Mouse (Mus musculus) stomach, embryonic 16.5 days (tissue): ENCODE data around the gene Gm6614. TPM values are rescaled to one million over a fixed set of nuclear protein-coding genes. Genes with fewer than 3 reads are reported as not detected.
"Not testable (repeated sequence)": the region's sequence is repeated elsewhere in the genome, so short reads cannot be mapped to it uniquely, and the experiment has no call there.

Experiments used
- ATAC-seq: fragments of 200-750 bp; cut with Nextera tagmentation; 2 replicates; pipeline ENCODE4 v1.8.0; 2017; ENCODE audit warnings: moderate number of reproducible peaks, moderate TSS enrichment; ENCODE audit not compliant: insufficient read depth, low FRiP score
- H3K27ac ChIP-seq: fragments of 300-500 bp; sonication (generic); 2 replicates; pipeline ENCODE4 v1.5.1; 2014; ENCODE audit warnings: low read length
- H3K27me3 ChIP-seq: fragments of 300-500 bp; sonication (generic); 2 replicates; pipeline ENCODE4 v1.6.1; 2014; ENCODE audit warnings: low read length, control low read depth, mixed read lengths; ENCODE audit not compliant: control insufficient read depth, insufficient read depth
- H3K36me3 ChIP-seq: fragments of 300-500 bp; sonication (generic); 2 replicates; pipeline ENCODE4 v1.6.1; 2014; ENCODE audit warnings: low read length; ENCODE audit not compliant: control insufficient read depth, insufficient read depth
- H3K4me1 ChIP-seq: fragments of 300-500 bp; sonication (generic); 2 replicates; pipeline ENCODE4 v1.6.1; 2014; ENCODE audit warnings: low read length, control low read depth, mixed read lengths; ENCODE audit not compliant: control insufficient read depth, insufficient read depth
- H3K4me2 ChIP-seq: fragments of 300-500 bp; sonication (generic); 2 replicates; pipeline ENCODE4 v1.6.1; 2014; ENCODE audit warnings: low read depth, low read length, mixed read lengths
- H3K4me3 ChIP-seq: fragments of 300-500 bp; sonication (generic); replicated peaks from 2 replicates; pipeline ENCODE4 v1.5.1; 2014; ENCODE audit warnings: mild to moderate bottlenecking, low read length
- H3K9ac ChIP-seq: fragments of 300-500 bp; sonication (generic); 2 replicates; pipeline ENCODE4 v1.6.1; 2014; ENCODE audit warnings: low read length
- H3K9me3 ChIP-seq: fragments of 300-500 bp; sonication (generic); replicated peaks from 2 replicates; pipeline ENCODE4 v1.6.1; 2016; ENCODE audit warnings: low read length, control low read depth; ENCODE audit not compliant: control insufficient read depth
- WGBS: fragments of 180-500 bp; shearing (Covaris S2); extraction: QIAGEN DNeasy Blood & Tissue Kit; methylation state at CpG from one replicate; pipeline ENCODE4 v1.1.7; 2014; 5-methylcytosine and 5-hydroxymethylcytosine counted together
- polyA plus RNA-seq: library from polyadenylated mRNA; unstranded; fragments of >200 nt; fragmentation: Nextera tagmentation; extraction: Ambion mirVana; gene quantifications from 2 replicates; pipeline ENCODE4 v1.2.1, GENCODE M21; 2015

Gm6614 gene
- not detected in 2 replicates for polyA plus RNA-seq

DNA sequence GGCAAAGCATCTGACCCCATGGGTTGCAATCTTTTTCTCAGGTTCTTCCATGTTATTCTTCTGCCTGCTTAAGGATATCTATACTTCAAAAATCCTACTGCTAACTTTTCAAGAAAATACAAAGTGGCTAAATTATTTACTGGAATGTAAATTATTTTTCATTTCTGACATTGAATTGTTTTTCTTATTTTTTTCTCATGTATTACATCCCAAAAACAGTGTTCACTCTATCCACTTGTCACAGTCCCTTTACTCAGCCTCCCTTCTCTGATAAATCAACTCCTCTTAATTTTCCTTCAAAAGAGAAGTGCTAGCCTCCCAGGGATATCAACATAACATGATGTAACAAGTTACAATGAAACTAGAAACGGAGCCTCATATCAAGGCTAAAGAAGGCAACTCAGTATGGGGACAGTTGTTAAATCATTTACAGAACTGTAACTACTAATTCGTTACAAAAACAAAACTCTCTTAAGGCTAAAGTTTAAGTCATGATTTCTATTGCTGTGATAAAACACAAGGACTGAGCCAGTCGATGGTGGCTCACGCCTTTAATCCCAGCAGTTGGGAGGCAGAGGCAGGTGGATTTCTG lies at the start of gene Gm6614:
Gene Gm6614, minus strand, starts transcription at position 51 of the 592 bp plus-strand sequence.
- WGBS = 81% methylated on average over 4 of the region's 4 CpGs
- no peak for ATAC-seq
- Histone ChIP-seq H3K27ac (no peak within 1 kb of the TSS), H3K4me1 (no peaks in the 10 kb centered on the region), H3K9ac (no peak within 1 kb of the TSS), H3K36me3 (no peaks in the 10 kb centered on the region), H3K4me3 (no peak within 1 kb of the TSS), H3K9me3 (no peaks in the 10 kb centered on the region), H3K4me2 (no peak within 1 kb of the TSS), H3K27me3 (no peaks in the 10 kb centered on the region)

GRCm38 (mm10) chr6:142058281-142058680 lies 47.1 kb upstream of the Gm6614 start:
- H3K4me1 ChIP-seq, H3K4me2 ChIP-seq, H3K9me3 ChIP-seq, H3K27ac ChIP-seq, H3K4me3 ChIP-seq, ATAC-seq, H3K9ac ChIP-seq, H3K36me3 ChIP-seq, H3K27me3 ChIP-seq: not testable (repeated sequence)
- WGBS = 75% methylated on average over 3 of the region's 3 CpGs

DNA sequence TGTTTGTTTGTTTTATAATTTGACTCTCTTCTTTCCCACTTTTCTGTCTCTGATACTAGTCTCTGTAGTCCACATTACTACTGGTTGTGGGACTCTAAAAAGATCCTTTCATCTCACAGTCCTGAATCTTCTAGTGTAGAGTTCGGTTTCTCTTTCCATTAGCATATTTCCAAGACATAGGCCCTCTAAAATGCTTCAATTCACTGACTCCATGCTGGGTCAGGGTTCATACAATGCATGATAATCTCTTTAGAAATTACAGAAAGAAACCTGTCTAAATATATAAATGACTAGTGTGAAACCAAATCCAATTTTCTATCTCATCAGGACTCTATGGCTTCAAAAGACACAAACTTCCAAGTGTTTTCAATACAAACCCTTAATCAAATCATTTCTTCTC lies 36.5 kb upstream of the Gm6614 start:
- Histone ChIP-seq H3K4me2 (no peak overlapping the region), H3K9me3 (no peaks in the 10 kb centered on the region), H3K36me3 (no peaks in the 10 kb centered on the region), H3K9ac (no peak overlapping the region), H3K27ac (no peak overlapping the region), H3K27me3 (no peaks in the 10 kb centered on the region), H3K4me1 (no peaks in the 10 kb centered on the region), H3K4me3 (no peak overlapping the region)
- ATAC-seq = no peak
- 89% methylated on average over 1 of the region's 1 CpGs for WGBS

DNA sequence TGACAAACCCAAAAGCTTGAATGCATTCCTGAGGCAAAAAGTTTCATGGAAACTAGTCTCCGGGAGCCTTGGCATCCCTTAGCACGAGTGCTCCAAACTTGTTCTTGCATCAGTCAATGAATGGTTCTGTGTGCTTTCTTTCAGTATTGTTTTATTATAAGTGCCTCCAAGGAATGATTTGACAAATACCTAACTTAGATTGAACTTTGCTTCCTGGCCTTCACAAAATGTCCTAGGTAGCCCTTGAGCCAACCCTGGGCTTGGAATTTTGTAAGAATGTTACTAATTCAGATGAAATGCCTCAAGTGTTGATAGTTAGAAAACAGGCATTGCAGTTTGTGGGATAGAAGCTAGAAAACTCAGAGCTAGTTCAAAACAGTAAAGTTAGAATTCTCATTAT lies 34.5 kb upstream of the Gm6614 start:
- WGBS = 83% methylated on average over 2 of the region's 2 CpGs
- Histone ChIP-seq H3K4me3 (no peak overlapping the region), H3K9me3 (no peaks in the 10 kb centered on the region), H3K27me3 (no peaks in the 10 kb centered on the region), H3K4me1 (no peaks in the 10 kb centered on the region), H3K4me2 (no peak overlapping the region), H3K36me3 (no peaks in the 10 kb centered on the region), H3K27ac (no peak overlapping the region), H3K9ac (no peak overlapping the region)
- ATAC-seq = no peak

DNA sequence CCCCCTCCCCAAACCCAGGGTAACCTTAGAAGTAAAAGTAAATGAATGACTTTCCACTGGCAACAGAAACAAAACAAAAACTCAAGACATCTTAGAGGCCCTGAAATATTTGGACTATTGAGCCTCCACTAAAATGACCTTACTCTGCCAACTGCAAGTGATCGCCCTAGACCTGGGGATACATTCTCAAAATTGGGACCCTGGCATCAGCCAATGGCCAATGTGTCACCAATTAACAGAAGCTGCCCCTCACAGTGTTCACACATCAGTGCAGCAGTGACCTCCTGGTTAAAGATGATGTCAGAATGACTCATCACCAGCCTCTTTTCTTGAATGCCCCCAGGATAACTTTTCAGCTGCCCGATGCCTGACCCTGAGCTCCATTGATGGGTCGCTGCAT lies 30.7 kb upstream of the Gm6614 start:
- no peak overlapping the region for H3K9ac ChIP-seq
- no peak overlapping the region for H3K4me3 ChIP-seq
- no peak overlapping the region for H3K27ac ChIP-seq
- no peaks in the 10 kb centered on the region for H3K27me3 ChIP-seq
- no peaks in the 10 kb centered on the region for H3K9me3 ChIP-seq
- no peak for ATAC-seq
- 89% methylated on average over 3 of the region's 3 CpGs for WGBS
- no peaks in the 10 kb centered on the region for H3K4me1 ChIP-seq
- H3K36me3 ChIP-seq = no peaks in the 10 kb centered on the region
- no peak overlapping the region for H3K4me2 ChIP-seq

- H3K9ac ChIP-seq = no peak overlapping the region
- H3K9me3 ChIP-seq = no peaks in the 10 kb centered on the region
- H3K4me1 ChIP-seq = no peaks in the 10 kb centered on the region
- H3K27me3 ChIP-seq = no peaks in the 10 kb centered on the region
- no peak overlapping the region for H3K27ac ChIP-seq
- H3K4me3 ChIP-seq = no peak overlapping the region
- ATAC-seq = peak; percentile 76; the same call in 1 of the 2 replicates
- H3K36me3 ChIP-seq = no peaks in the 10 kb centered on the region
- no peak overlapping the region for H3K4me2 ChIP-seq
- 38% methylated on average over 16 of the region's 16 CpGs for WGBS
Measured at GRCm38 (mm10) chr6:142040306-142041175, 29.3 kb upstream of the Gm6614 start.

- H3K9ac ChIP-seq = no peak overlapping the region
- no peaks in the 10 kb centered on the region for H3K27me3 ChIP-seq
- H3K4me2 ChIP-seq = no peak overlapping the region
- WGBS = 73% methylated on average over 2 of the region's 2 CpGs
- no peaks in the 10 kb centered on the region for H3K36me3 ChIP-seq
- H3K4me1 ChIP-seq = no peaks in the 10 kb centered on the region
- H3K27ac ChIP-seq = no peak overlapping the region
- no peaks in the 10 kb centered on the region for H3K9me3 ChIP-seq
- H3K4me3 ChIP-seq = no peak overlapping the region
- ATAC-seq = no peak
Measured at GRCm38 (mm10) chr6:142035771-142036170, 24.6 kb upstream of the Gm6614 start.

- Histone ChIP-seq H3K4me1 (no peaks in the 10 kb centered on the region), H3K4me3 (no peak overlapping the region)
Measured at GRCm38 (mm10) chr6:142021671-142022070, 10.5 kb upstream of the Gm6614 start.

GRCm38 (mm10) chr6:141986772-141987171 lies 24.4 kb downstream of the Gm6614 start:
- Histone ChIP-seq H3K27me3 (no peaks in the 10 kb centered on the region), H3K4me3 (no peak overlapping the region), H3K4me1 (no peaks in the 10 kb centered on the region), H3K9me3 (no peaks in the 10 kb centered on the region), H3K36me3 (no peaks in the 10 kb centered on the region), H3K9ac (no peak overlapping the region), H3K4me2 (no peak overlapping the region), H3K27ac (no peak overlapping the region)
- WGBS = over 99% methylated on average over 6 of the region's 6 CpGs
- no peak for ATAC-seq

More at GRCm38 (mm10) chr6:142021671-142022070, 10.5 kb upstream of the Gm6614 start:
- Histone ChIP-seq H3K27me3 (no peaks in the 10 kb centered on the region), H3K27ac (no peak overlapping the region), H3K9me3 (no peaks in the 10 kb centered on the region), H3K9ac (no peak overlapping the region), H3K36me3 (no peaks in the 10 kb centered on the region), H3K4me2 (no peak overlapping the region)
- WGBS = 67% methylated on average over 3 of the region's 3 CpGs
- ATAC-seq = no peak
